ENCODE assay signal across 10 mouse cellular contexts in the genomic region with DNA sequence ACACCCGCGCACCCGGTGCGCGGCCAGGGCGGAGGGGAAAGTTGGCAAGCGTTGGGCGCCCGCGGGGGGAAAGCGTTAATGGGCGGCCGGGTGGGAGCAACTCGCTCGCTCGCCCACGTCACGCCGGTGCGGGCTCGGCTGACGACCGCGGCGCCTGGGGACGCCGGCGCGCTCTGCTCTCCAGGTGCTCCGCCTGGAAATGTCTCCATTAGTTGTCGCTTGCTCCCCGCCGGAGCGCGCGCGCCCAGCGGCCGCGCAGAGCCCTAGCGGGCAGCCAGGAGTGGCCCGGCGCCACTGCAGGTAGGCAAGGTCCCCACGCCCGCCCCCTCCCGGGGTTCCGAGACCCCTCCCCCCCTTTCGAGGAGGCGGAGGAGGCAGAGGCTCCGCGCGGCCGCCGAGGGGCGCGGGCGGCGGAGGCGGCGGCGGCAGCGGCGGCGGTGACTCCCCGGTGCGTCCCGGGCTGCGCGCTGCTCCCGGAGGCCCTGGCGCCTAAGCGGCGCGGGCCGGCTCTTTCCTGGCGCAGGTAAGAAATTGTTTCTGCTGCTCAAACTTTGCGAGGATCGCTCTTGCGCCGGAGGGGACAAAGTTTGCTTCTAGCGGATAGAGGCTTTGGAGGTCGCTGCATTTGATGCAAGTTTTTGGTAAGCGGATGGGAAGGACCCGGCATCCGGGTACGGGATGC. TPM values are rescaled to one million over a fixed set of nuclear protein-coding genes. Genes with fewer than 3 reads are reported as not detected.
DNase-seq lines count a peak whose midpoint lies in the region; ATAC-seq and TF ChIP-seq lines count a peak whose summit lies in the region.
"Had no signal": no experiment of that assay in that cellular context is flagged by ENCODE, and none has a peak within 500 bp of the region (broad histone marks: within the 10 kb centered on the region; RNA-seq: fewer than 3 reads in every experiment).

A gene (plus strand): TSS at position 126 of the 682 bp plus-strand sequence.

- peak within 1 kb of the TSS; percentile 30 for H3K4me3 ChIP-seq in kidney, postnatal 0 days (replicated peaks; ENCODE audit: low read depth, low read length)
- H3K4me3 ChIP-seq in heart, embryonic 10.5 days: peak within 1 kb of the TSS; percentile 73
- H3K4me3 ChIP-seq in intestine, embryonic 16.5 days (ENCODE audit: low read length): peak within 1 kb of the TSS; percentile 44
- H3K4me3 ChIP-seq in neural tube, embryonic 14.5 days (ENCODE audit: low read depth, low read length): peak within 1 kb of the TSS; percentile 35
- no peak within 1 kb of the TSS for H3K4me3 ChIP-seq in thymus, adult 2 months (ENCODE audit: control insufficient read depth, insufficient read depth, low read length)

- no peak within 1 kb of the TSS for H3K27ac ChIP-seq in kidney, postnatal 0 days
- H3K27ac ChIP-seq in heart, embryonic 10.5 days: peak within 1 kb of the TSS; percentile 93
- no peak within 1 kb of the TSS for H3K27ac ChIP-seq in intestine, embryonic 16.5 days (ENCODE audit: low read length)
- no peak within 1 kb of the TSS for H3K27ac ChIP-seq in neural tube, embryonic 14.5 days (ENCODE audit: low read depth, low read length)
- H3K27ac ChIP-seq in thymus, adult 2 months (ENCODE audit: control insufficient read depth, insufficient read depth, low read length): no peak within 1 kb of the TSS

- peak within 1 kb of the TSS; percentile 61 for H3K4me2 ChIP-seq in kidney, postnatal 0 days (ENCODE audit: low read length)
- H3K4me2 ChIP-seq in intestine, embryonic 16.5 days (ENCODE audit: low read depth, low read length): peak within 1 kb of the TSS; percentile 62
- H3K4me2 ChIP-seq in neural tube, embryonic 14.5 days (ENCODE audit: low read depth, low read length): peak within 1 kb of the TSS; percentile 62

- under 1% methylated on average over 79 of the region's 86 CpGs for WGBS in kidney, postnatal 0 days
- WGBS in heart, embryonic 10.5 days: under 1% methylated on average over 79 of the region's 86 CpGs
- whole genome bisulfite sequencing in intestine, embryonic 16.5 days: 1% methylated on average over 55 of the region's 86 CpGs
- under 1% methylated on average over 56 of the region's 86 CpGs for WGBS in neural tube, embryonic 14.5 days
- WGBS in thymus, adult 2 months: 5% methylated on average over 85 of the region's 86 CpGs

- DNase-seq in kidney, postnatal 0 days (ENCODE audit: low spot score): no peak
- no peak for DNase-seq in kidney, postnatal 36 days
- DNase-seq in heart, embryonic 10.5 days (ENCODE audit: low spot score): no peak
- no peak for DNase-seq in urinary bladder, postnatal 36 days (ENCODE audit: low spot score in 2 of 2)
- DNase-seq in thymus, adult 2 months: no peak
- DNase-seq: kidney, adult 18-20 months had no signal

- peaks cover 83% of the 10 kb centered on the region for H3K27me3 ChIP-seq in kidney, postnatal 0 days (ENCODE audit: insufficient read depth, low read length)
- H3K27me3 ChIP-seq in heart, embryonic 10.5 days (ENCODE audit: insufficient read depth, poor library complexity, severe bottlenecking): peaks cover 95% of the 10 kb centered on the region
- peaks cover 78% of the 10 kb centered on the region for H3K27me3 ChIP-seq in intestine, embryonic 16.5 days (replicated peaks; ENCODE audit: control insufficient read depth, insufficient read depth, low read length)
- H3K27me3 ChIP-seq in neural tube, embryonic 14.5 days (ENCODE audit: control insufficient read depth, insufficient read depth, low read length): peaks cover 76% of the 10 kb centered on the region
- H3K27me3 ChIP-seq in thymus, adult 2 months (ENCODE audit: control insufficient read depth, insufficient read depth, low read length): peaks cover 13% of the 10 kb centered on the region; the same call in 1 of the 2 replicates

- H3K9ac ChIP-seq in kidney, postnatal 0 days (ENCODE audit: low read depth, low read length): no peak within 1 kb of the TSS
- no peak within 1 kb of the TSS for H3K9ac ChIP-seq in intestine, embryonic 16.5 days (ENCODE audit: low read depth, low read length)
- 0 out of 2 replicates have a peak within 1 kb of the TSS, but pooled peaks have one; percentile 7 for H3K9ac ChIP-seq in neural tube, embryonic 14.5 days (replicated peaks; ENCODE audit: low read depth, low read length)

- H3K36me3 ChIP-seq in kidney, postnatal 0 days (ENCODE audit: insufficient read depth, low read length): no peaks in the 10 kb centered on the region
- H3K36me3 ChIP-seq in heart, embryonic 10.5 days: no peaks in the 10 kb centered on the region
- H3K36me3 ChIP-seq in intestine, embryonic 16.5 days (ENCODE audit: control insufficient read depth, insufficient read depth, low read length): no peaks in the 10 kb centered on the region
- no peaks in the 10 kb centered on the region for H3K36me3 ChIP-seq in neural tube, embryonic 14.5 days (ENCODE audit: control insufficient read depth, insufficient read depth, low read length)
- no peaks in the 10 kb centered on the region for H3K36me3 ChIP-seq in thymus, adult 2 months (ENCODE audit: control insufficient read depth, insufficient read depth, low read length)

- H3K4me1 ChIP-seq in kidney, postnatal 0 days (replicated peaks; ENCODE audit: insufficient read depth, low read length): peaks cover 16% of the 10 kb centered on the region
- H3K4me1 ChIP-seq in heart, embryonic 10.5 days: peaks cover 49% of the 10 kb centered on the region
- H3K4me1 ChIP-seq in intestine, embryonic 16.5 days (ENCODE audit: control insufficient read depth, insufficient read depth, low read length): peaks cover 4% of the 10 kb centered on the region; the same call in 1 of the 2 replicates
- peaks cover 18% of the 10 kb centered on the region for H3K4me1 ChIP-seq in neural tube, embryonic 14.5 days (ENCODE audit: control insufficient read depth, insufficient read depth, low read length)
- no peaks in the 10 kb centered on the region for H3K4me1 ChIP-seq in thymus, adult 2 months (replicated peaks; ENCODE audit: control insufficient read depth, insufficient read depth, low read length)

- no peak for TF ChIP-seq POLR2A in thymus, adult 2 months (IDR thresholded peaks at IDR 0.05; ENCODE audit: control insufficient read depth, extremely low read depth, insufficient read depth, low read length, poor library complexity)

- TF ChIP-seq CTCF in kidney, postnatal 0 days (IDR thresholded peaks at IDR 0.05; ENCODE audit: low read depth): no peak
- no peak for TF ChIP-seq CTCF in thymus, adult 2 months (IDR thresholded peaks at IDR 0.05; ENCODE audit: borderline replicate concordance, control insufficient read depth, extremely low read depth, insufficient read depth, low read length, poor library complexity)

- ATAC-seq in kidney, postnatal 0 days (replicated peaks; ENCODE audit: low FRiP score, low read depth): no peak
- ATAC-seq in intestine, embryonic 16.5 days: no peak
- ATAC-seq in neural tube, embryonic 14.5 days (ENCODE audit: low read depth): 0 out of 2 replicates have a peak, but pooled peaks have one; percentile 23
- ATAC-seq in frontal cortex, adult (ENCODE audit: low TSS enrichment): no peak

- H3K9me3 ChIP-seq in kidney, postnatal 0 days (replicated peaks; ENCODE audit: low read length): no peaks in the 10 kb centered on the region
- no peaks in the 10 kb centered on the region for H3K9me3 ChIP-seq in heart, embryonic 10.5 days
- no peaks in the 10 kb centered on the region for H3K9me3 ChIP-seq in intestine, embryonic 16.5 days (ENCODE audit: control insufficient read depth, low read length)
- no peaks in the 10 kb centered on the region for H3K9me3 ChIP-seq in neural tube, embryonic 14.5 days (ENCODE audit: control insufficient read depth, low read length)

RNA-seq across cellular contexts. Expression of the gene that starts here (rescaled TPM):
- polyA plus RNA-seq in kidney, postnatal 0 days (2015; fragmentation: Nextera tagmentation; extraction: Ambion mirVana): 0.18 and 0.20 TPM in 2 replicates
- 39.4 and 78.4 TPM in 2 replicates for polyA plus RNA-seq in heart, embryonic 10.5 days (2016; fragmentation: Nextera tagmentation; extraction: Ambion mirVana)
- polyA plus RNA-seq in intestine, embryonic 16.5 days (2015; fragmentation: Nextera tagmentation; extraction: Ambion mirVana): 0.42 and 0.44 TPM in 2 replicates
- 0.36 and 0.80 TPM in 2 replicates for polyA plus RNA-seq in neural tube, embryonic 14.5 days (2014; fragmentation: Nextera tagmentation; extraction: Ambion mirVana)
- 0.41 and 1.5 TPM in 2 replicates for polyA plus RNA-seq in thymus, adult 2 months (2012; rRNA removed)
- polyA plus RNA-seq: testis, adult 2 months had no signal

Comparison
In these comparisons a context has a peak if more than half of its experiments do, and no peak if none do; other contexts are left out.
1. RNA of the gene that starts here (polyA plus RNA-seq): 39.4 to 78.4 TPM in heart, embryonic 10.5 days; 0.41 to 1.5 TPM in thymus, adult 2 months, 0.36 to 0.80 TPM in neural tube, embryonic 14.5 days, 0.42 to 0.44 TPM in intestine, embryonic 16.5 days and 0.18 to 0.20 TPM in kidney, postnatal 0 days; every median in the first group is over 10 times any median in the second.
2. Peak in ATAC-seq, H3K4me3 ChIP-seq, H3K9ac ChIP-seq and H3K4me2 ChIP-seq in neural tube, embryonic 14.5 days; RNA of the gene not detected or under 1 TPM.
3. Peak in every context shown above with its lines, with median percentiles within 50 percentile points of each other: H3K4me2 ChIP-seq.